Mouse (Mus musculus) urinary bladder, postnatal 4 days (tissue): ENCODE measurements around the gene Lmo4.

Experiments used
- DNase-seq, 2 experiments: peaks; one replicate each; pipeline ENCODE4 v3.0.0; 2021 to 2022; ENCODE audit warnings: low spot score in 2 of 2

Lmo4 gene

DNA sequence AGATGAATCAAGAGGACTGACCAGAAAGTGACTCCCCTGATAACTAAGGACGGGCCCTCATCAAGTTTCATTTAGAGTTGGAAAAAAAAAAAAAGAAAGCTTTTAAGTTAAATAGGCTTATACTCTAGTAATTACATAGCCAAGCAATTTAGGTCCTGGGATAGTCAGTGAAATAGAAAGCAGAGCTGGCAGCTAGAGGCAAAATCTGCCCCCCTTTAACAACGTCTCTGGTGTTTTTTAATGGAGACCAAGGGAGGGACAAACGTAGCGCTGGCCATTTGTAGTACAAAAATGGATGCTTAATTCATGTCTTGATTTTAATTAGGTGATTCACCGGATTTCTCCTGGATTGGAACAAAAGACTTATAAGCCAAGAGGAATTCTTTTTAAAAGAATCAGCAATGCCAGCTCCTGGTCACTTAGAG, 1.0 kb downstream of the Lmo4 start:
- DNase-seq = no peak

DNA sequence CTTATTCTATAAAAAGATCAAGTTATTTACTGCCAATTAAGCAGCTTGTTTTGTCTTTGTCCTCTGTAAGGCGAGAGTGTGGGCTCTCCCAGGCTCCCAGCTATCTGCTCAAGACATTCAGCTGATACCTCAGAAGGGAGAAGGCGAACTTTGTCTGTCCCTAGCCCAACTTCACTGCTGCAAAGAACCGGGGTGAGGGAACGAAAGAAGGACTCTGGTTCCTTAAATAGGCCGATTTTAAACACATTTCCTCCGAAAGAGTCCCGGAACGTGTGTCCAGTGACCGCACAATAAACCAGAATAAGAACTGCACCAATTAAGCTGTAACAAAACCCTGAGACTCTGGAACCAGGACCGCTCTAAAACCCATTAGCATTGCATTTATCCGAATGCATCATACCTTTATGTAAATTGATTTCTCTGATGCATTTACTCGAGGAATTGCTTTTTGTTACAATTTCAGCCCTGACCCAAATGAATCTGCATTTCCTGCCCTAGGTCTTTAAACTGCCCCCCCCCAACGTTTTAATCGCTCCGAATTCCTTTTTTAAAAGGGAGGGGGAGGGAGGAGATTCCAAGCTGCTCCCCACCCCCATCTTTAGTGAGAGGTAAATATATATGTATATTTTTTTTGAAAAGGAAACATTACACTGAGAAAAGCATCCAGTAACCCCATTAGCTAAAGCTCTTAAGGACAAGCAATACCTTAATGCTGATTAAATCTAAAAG, 1.6 kb downstream of the Lmo4 start:
- no peak for DNase-seq

DNA sequence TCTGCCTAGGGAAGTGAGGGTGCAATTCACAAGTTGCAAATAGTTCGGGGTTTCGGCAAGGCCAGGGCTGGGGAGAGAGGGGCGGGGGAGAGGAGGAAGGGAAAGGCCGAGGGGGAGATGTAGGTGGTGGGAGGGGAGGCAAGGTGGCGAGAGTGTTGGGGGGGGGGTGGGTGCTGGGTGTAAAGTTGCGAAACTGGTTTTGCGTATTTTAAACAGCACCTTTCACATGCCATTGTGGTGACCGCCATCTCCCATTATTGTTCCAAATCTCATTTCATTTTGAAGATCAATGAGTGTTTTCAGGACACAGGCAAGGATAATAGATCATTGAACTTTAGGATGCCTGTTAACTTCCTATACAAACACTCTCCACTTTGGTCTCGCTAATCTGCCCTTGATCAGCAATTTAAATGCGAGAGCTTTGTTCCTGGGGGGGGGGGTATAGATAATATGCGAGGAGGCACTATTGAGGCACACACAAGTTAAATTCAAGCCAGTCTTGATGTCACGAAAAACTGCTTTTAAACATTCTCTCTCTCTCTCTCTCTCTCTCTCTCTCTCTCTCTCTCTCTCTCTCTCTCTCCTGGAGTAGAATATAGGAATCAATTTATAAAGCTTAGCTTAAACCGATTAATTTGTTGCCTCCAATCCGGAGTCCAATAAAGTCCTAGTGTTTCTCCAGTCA, 2.3 kb downstream of the Lmo4 start:
- no peak for DNase-seq

DNA sequence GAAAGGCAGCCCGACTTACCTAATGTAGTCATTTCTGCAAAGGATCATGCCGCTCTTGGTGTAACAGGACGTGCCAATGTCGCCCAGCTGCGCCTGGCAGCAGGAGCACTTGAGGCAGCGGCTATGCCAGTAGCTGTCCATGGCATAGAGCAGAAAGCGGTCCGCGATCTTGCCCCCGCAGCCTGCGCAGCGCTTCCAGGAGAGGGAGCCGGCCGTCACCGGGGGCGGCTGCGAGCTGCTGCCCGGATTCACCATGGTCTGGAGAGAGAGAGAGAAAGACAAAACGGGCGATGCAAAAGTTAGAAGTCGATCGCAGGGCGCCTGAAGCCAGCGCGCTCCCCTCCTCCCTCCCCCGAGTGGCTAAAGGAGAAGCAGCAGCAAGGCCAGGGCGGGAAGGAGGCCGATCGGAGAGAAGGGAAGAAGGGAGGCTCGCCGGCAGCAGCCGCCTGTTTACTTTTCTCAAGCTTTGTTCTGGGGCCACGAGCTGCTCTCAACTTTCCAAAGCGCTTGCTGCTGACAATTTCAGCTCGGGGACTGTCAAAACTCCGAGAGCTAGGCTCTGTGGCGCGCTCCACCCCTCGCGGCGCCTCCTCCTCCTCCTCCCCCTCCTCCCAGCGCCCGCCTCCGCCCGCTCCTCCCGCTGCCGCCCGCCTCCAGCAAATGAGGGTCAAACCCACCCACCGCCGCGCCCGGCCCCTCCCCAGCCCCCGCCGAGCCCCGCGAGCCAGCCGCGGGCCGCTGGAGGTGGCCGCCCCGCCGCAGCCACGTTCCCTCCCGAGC, 3.0 kb downstream of the Lmo4 start:
- DNase-seq = peak; percentile 87 to 90

DNA sequence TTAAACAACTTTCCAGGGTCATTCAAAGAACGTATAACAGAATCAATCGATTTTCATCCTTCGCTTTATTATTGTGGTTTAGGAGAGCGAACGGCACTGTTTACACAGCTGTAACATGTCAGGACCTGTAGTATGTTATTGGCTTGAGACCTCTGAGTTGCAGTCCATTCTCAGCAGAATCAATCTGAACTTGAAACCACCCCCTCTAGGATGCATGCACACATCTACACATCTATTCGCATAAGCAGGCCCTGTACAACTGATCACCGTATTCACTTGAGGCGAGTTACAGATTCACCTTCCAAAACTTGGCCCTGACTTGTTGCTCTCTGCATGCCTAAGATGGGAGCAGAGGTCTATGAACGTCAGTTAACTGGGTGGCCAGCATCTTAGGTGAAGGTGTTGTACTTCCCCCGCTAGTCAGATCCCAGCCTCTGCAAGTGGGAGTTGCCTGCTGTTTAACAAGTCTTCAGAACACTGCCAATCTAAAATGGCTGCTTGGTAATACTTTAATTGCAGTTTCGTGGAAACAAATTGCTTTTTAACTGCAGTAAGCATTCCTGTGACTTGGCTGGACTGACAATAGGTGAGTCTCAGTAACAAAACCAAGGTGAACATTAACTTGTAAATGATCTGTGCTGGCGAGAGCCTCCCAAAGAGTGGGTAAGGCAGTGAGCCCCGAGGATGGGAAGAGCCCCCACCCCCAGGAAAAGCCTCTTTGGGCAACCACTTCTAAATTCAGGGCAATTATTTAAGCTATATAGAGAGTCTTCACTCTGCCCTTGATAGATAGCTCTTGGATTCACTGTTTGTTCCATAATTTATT, 19.5 kb downstream of the Lmo4 start:
- no peak for DNase-seq

DNA sequence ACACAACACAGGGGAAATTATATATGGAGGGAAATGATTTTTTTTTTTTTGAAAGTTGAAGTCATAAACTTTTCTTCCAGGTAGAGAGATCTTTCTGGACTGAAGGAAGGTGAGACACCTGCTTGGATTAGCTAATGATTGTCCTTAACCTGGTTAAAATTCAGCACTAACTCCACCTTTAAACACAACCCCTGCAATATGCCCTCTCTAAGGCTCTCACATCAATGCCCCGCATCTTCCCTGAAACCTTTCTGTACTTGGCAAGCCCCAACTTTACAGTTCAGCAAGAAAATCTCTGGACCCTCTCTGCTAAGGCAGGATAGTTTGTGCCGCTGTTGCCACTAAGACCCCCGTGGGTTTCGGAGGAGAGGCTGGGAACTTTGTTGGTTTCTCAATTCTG, 20.1 kb downstream of the Lmo4 start:
- no peak for DNase-seq

DNA sequence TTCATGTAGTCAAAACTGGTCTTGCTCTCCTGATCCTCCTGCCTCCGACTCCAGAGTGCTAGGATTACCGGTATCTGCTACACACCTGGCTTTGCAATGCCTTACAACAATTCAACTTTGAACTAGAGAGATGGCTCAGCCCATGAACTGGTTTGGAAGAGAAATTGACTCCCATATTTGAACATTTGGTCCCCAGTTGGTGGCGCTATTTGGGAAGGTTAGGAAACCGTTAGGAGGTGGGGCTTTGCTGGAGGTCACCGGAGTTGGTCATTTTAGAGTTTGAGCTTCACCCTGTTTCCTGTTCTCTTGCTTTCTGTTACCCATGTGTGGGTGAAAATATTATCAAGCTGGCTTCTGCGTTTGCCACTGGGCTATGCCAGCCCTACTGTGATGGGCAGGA, 22.8 kb downstream of the Lmo4 start:
- no peak for DNase-seq

DNA sequence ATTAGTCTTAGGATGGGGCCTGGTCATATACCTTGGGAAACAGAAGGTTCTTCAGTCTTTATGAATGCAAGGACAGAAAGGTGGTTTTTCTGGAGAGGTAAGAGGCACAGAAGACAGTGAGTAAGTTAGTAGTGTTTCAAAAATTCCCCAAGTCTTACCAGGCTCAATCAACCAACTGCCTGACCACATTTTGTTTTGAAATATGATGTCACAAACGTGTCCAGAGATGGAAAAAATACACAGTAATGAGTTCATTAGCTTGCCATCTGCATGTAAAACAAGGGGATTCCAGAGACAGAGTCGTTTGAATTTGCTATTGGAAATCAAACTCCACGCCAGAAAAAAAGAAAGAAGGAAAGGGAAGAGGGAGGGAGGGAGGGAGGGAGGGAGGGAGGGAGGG, 26.1 kb downstream of the Lmo4 start:
- DNase-seq = no peak

DNA sequence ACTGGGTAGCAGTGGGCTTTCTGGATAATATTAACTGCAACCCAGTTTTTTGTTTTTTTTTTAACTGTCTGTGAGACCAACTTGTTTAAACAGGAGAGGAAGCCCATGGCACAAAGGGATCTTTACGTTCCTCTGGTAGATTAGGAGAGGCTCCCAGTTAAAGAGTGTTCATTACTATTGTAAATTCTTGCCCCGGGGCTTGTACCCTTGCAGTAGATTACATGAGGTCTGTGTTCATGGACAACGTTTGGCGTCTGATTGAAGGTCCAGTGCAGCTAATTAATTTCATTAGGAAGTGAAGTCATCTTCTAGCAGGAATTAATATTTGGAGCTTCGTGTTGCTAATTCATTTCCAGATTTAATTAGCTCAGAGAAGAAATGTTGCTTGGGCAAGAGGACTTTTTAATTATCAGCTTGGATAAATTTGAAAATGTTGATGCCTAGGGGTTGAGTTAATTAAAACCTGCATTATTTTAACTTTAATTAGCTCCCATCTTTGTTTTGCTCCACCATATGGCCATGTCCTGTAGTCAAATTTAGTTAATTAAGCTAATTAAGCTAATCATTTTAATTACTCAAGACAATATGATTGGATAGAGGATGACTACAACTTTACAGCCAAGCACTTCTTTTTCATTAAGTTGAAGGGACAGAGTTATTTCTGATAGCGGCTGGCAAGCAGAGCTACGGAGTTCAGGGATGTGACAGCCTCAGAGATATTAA, 31.0 kb downstream of the Lmo4 start:
- DNase-seq = no peak

DNA sequence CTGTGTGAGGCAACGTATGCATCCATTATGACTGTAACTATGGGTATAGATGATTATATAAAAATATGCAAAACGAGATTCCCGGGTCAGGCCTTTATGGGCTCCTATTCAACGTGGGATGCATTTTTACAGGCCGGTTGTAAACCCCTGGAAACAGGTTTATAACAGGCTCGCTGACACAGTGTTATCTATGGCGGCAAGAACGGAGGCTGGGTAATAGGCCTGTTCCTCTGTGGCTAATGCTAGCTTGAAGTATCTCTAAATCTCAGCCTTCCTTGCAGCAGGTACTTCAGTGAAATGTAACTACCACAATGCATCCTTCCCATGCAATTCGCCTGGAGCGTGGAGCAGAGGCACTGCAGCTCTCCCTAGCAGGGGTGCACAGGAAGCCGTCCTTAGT, 31.9 kb downstream of the Lmo4 start:
- DNase-seq = no peak

DNA sequence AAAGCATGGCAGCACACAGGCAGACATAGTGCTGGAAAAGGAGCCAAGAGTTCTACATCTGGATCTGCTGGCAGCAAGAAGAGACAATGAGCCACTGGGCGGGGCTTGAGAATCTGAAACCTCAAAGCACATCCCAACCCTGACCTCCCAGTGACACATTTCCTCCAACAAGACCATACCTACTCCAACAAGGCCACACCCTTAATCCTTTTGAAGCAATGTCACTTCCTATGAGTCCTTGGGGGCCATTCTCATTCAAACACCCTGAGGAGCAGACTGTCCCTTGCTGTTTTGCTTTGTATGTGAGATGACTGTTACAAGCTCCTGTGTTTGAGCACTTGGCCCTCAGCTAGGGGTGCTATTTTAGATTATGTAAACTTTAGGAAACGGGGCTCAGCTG, 33.3 kb downstream of the Lmo4 start:
- no peak for DNase-seq

DNA sequence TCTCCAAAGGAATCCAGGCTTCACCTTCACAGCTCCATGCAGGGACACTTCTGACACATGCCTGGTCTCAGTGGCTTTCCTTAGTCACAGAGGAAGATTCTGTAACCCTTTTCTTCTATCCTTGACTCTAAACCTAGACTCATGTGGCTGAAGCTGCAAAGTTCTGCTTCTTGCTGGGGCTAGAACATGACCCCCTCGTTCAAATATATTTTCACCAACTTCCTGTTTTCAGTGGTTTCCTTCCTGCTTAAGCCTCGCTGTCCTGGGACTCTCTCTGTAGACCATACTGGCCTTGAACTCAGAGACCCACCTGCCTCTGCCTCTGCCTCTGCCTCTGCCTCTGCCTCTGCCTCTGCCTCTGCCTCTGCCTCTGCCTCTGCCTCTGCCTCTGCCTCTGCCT, 34.5 kb downstream of the Lmo4 start:
- no peak for DNase-seq

DNA sequence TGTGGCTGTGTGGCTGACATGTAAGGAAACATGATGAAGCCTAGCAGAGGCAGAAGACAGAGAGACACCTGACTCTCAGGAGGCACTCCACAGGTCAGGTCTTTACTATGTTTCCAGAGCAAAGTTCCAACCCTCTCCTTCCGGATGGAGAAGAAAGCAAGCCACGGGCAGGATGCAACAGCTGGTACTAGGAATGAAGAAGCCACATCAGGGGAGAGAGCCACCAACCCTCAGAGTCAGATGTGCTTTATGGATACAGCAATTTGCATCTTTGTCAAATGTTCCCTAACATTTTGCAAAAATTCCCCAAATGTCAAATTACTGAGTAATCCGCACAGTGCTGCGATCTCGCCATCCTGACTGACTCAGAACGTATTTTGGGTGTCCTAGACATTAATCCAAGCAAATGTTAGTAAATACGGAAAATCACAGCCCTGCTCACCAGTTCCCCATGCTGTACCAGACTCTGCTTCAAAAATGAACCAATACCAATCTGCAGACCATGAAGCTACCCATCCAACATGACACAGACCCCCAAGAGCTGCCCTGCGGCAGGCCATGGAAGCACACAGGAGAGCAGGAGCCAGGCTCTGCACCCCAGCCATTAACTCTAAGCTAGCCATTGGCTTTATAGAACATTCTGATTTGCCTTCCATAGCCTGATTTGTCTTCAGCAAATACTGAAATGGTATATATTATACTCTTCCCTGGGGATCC, 38.4 kb downstream of the Lmo4 start:
- DNase-seq = no peak

DNA sequence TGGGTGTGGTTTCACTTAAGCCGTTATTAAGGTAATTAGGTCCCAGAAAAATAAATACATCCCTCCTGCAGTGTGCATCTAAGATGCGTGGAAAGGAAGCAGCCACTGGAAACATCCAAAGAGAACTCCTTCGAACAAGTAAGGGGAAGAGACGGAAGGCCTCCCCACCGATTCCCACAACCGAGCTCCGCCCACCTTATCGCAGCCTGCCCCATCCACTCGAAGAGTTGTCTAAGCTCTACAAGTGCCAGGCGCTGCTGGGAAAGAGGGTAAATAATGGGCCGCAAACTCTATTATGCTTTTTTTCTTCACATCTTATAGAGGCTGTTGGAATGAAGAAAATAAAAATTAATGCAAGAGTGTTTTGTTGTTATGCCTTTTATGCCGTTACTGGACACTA, 39.6 kb downstream of the Lmo4 start:
- no peak for DNase-seq

DNA sequence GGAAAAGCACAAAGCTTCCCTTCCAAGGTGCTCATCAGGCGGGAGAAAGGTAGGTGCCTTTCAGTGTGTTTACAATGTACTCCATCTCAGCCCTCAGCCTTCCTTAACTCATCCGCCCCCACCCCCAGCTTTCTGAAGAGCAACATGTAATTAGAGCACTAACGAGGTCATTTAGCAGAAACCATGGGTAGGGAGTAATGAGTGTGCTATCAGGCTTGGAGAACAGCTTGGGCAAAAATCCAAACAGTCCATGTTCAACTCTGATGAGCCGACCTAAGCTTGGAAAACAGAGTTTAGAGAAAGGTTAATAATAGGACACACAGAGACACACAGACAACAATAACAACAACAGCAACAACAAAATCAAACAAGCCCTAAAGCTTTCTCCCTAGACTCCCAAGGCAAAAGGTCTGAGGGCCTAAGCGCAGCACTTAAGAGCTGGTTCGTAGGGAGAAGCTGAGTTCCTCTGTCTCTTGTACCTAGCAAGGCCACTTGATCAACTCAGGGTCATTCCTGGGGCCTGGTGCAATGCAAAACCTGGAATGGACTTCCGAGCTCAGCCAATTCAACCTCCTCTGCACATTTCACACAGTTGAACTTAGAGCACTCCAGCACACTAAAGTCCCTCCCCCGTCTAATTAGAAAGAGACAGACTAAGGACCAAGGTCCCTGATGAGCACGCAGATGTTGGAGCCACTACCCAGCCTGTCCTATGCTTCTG, 40.2 kb downstream of the Lmo4 start:
- peak in 1 of 2 experiments; percentile 31 for DNase-seq

DNA sequence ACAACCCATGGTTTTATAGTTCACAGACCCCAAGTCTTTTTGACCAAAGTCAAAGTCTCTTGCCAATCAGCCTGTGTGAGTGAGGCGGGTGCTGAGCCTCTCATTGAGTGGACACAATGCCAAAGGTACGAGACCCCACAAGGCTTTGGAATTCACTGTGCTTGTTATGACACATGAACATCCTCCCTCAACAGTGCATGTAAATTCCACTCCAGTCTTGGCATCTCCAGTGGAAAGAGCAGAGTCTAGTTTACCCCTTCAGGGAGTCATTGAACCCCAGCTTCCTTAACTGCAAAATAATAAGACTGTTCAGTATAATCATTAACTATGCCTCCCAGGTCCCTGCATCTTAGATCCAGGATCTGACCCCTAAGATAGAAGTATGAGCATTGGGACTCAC, 41.3 kb downstream of the Lmo4 start:
- no peak for DNase-seq

DNA sequence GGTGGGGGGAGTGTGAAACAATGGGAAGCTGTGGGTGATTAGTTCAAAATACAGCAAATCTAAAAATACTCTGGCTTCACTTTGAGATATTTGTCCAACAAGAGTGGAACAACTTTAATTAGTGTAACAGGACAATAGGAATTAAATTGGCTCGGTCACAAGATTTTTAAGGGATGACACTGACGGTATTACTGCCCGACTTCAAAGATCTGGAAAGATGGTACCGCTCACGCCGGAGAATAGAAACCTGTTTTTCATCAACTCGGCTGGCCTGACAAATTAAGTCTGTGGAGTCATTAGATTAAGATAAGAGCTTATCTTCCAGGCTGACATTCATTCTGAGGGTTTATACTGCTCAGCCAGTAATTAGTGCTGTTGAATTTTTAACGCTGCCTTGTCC, 42.9 kb downstream of the Lmo4 start:
- no peak for DNase-seq

DNA sequence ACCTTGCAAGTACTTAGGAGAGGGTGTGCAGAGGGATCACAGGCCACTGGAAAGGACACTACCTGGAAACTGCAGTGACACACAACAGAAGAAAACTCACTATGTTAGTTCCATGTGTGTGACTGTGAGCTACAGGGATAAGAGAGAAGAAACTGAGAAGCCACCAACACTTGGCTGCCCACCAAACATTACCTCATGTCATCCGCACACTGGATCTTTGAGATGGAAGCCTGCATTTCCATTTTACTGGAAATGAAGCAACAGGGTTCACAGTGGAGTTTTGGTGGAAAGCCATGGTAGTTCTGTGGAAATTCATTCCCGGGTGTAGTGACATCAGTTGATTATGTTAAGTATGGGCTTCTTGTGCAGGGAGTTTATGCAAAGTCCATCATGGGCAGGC, 43.8 kb downstream of the Lmo4 start:
- DNase-seq = no peak

DNA sequence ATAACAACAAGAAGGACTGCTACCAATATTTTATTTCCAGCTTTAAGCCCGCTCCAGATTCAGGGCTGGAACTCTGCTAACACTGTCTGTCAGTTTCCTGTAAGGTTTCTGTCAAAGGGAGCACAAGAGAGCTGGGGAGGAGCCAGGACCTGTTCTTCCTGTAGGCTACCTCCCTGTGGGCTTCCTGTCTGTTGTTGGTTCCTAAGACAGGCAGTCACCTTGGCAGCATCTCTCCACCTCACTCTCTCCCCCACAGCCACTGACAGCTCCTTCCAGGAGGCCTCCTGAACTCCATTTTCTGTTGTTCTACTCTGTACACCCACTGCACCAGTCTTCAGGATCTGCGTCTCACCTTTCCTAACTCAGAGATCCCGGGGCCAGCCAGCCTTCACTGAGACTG, 49.3 kb downstream of the Lmo4 start:
- no peak for DNase-seq

DNA sequence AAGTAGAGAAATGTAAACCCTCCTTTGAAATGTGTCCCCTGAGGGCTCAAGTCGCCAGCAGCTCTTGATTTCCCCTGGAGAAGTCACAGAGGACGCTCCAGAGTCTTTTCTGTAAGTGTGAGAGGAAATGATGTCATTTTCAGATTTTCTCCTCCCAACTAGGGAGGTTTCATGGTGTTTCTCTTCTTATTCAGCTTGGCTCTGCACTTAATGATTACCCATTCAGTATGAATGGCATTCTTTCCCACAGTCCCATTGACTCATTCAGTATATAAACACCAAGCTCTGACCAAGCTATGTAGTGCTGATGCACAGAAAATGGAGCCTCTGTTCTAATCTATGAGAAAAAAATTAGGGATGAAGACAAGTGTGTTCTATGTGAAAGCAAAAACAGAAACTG, 51.6 kb downstream of the Lmo4 start:
- no peak for DNase-seq
